Mouse (Mus musculus) gastrocnemius, adult 18-20 months (tissue): Measurements from ENCODE around the gene Lelp1. TPM values are rescaled to one million over a fixed set of nuclear protein-coding genes. Genes with fewer than 3 reads are reported as not detected.

Experiments
- DNase-seq: peaks from one replicate; pipeline ENCODE4 v3.0.0; 2021; ENCODE audit warnings: low spot score
- long read RNA-seq, 2 experiments: library from polyadenylated mRNA; stranded (forward); transcript quantifications; one replicate each; pipeline ENCODE4 v2.0.0; 2021
- total RNA-seq, 2 experiments: library from RNA; stranded (reverse); gene quantifications; 2 replicates each; pipeline ENCODE4 v1.2.3; 2021

The Lelp1 gene
- total RNA-seq: not detected
- long read RNA-seq, experiment 1: 0 reads
- long read RNA-seq, experiment 2: 0 reads

DNA sequence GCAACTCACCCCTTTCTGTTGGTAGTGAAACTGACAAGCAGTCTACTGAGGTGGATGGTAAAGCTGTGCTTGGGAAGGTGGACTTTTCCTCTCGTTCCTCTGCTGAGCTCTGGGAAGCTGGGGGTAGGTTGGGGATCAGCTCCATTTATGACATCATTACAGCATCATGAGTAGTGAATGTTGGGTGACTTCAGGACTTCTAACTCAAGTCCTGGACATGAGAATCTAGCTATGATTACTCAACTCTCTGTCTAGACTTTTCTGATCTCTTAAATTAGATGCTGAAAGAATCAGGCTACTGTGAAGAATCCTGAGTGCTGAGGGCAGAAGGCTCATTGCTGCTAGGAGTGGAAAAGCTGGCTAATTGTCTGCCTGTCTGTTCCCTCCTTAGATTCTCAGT, at the start of gene Lelp1:
Lelp1 (minus strand) TSS at position 101 of the 400 bp plus-strand sequence.
- no peak for DNase-seq

GRCm38 (mm10) chr3:92176880-92177279, 34.3 kb upstream of the Lelp1 start:
- no peak for DNase-seq

- DNase-seq: no peak
Measured at GRCm38 (mm10) chr3:92169847-92170246, 27.3 kb upstream of the Lelp1 start.

- no peak for DNase-seq
Measured at GRCm38 (mm10) chr3:92153322-92153721, 10.8 kb upstream of the Lelp1 start.

DNA sequence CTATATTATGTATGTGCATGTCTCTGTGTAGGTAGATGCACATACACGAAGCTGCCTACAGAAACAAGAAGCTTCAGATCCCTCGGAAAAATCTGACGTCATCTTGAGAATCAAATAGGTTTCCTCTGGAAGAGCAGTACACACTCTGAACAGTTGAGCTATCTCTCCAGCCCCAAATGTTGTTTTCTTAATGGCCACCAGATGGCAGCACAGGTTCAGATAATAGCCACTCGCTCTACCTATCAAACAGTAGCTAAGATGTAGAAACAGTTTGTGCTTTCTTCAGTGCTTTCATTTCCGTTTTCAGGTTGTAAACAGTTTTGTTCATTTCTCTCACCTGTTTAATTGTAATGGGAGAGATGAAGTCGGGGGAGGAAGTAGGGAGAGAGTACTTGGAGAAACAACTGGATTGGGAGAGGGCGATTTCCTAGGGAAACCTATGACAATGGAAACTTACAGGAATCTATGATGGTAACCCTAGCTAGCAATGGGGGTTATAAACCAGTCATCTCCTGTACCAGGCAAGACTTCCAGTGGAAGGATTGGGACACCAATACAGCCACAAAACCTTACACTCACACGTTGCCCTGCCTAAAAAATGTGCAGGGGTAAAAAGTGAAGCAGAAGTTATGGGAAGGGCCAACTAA, 8.2 kb upstream of the Lelp1 start:
- peak; percentile 21 for DNase-seq

- no peak for DNase-seq
Measured at GRCm38 (mm10) chr3:92147913-92148312, 5.4 kb upstream of the Lelp1 start.

DNA sequence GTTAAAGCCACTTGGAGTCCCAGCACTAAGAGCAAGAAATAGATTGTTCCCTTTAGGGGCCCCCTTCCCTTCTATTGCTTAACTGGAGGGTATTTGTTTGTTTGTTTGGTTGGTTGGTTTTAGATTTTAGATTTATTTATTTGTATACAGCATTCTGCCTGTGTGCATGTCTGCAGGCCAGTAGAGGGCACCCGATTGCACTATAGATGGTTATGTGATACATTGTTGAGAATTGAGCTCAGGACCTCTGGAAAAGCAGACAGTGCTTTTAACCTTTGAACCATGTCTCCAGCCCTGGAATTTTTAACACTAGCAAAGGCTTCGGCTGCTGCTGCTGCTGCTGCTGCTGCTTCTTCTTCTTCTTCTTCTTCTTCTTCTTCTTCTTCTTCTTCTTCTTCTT, 4.9 kb upstream of the Lelp1 start:
- no peak for DNase-seq

DNA sequence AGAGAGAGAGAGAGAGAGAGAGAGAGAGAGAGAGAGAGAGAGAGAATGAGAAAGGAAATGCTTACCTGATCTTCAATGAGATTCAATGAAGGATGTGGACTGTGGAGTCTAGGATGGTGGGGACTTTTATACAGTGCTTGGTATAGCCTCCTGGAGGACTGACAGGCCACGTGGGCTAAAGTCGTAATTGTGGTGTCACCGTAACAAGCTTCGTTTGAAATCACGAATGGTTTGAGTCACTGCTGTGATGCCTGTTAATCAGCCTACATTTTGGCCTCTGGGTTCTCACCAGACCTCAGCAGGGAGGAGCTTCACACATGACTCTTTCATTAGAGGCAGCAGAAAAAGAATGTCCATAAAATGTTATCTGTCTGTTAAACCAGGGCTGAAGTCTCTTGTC, 18.7 kb downstream of the Lelp1 start, which contains the start of gene Prr9:
Prr9 (minus strand) TSS at position 101 of the 400 bp plus-strand sequence.
- DNase-seq: no peak

- DNase-seq: no peak
Measured at GRCm38 (mm10) chr3:92120902-92121301, 21.6 kb downstream of the Lelp1 start.

GRCm38 (mm10) chr3:92117930-92118329, 24.6 kb downstream of the Lelp1 start:
- no peak for DNase-seq

DNA sequence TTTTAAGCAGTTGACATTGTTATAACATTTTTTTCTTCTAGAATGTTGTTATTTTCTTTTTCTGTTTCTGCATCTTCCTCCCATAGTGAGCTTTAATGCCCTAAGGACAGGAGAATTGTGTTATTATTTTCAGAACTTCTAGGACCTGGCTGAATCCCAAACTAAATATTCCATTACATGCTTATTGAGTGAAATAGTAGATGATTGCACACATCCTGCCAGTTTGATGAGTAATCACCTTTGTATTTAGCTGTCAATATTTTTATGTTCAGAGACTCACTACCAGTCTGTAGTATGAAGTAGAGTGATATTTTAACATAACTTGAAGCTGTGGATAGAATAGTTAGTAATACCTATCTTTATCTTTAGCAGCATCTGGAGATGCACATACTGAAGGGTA, 31.0 kb downstream of the Lelp1 start:
- DNase-seq: no peak

DNA sequence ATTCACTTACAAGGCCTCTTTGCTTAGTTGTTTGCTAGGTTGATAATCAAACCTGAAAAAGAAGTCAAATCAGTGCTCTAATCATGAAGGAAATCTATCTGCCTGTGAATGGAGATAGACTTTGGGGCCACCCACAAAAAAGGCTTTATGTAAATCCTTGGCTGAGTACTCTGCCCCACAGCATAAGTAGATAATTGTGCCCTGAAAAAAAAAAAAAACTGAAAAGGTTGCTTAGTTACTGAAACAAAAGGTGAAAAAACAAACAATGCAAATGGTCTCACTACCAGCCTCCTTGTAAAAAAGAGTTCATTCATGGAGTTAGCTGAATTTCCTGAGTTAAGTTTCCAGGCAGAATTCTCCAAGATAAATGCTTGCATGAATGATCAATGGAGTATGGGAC, 31.8 kb downstream of the Lelp1 start:
- DNase-seq: no peak

DNA sequence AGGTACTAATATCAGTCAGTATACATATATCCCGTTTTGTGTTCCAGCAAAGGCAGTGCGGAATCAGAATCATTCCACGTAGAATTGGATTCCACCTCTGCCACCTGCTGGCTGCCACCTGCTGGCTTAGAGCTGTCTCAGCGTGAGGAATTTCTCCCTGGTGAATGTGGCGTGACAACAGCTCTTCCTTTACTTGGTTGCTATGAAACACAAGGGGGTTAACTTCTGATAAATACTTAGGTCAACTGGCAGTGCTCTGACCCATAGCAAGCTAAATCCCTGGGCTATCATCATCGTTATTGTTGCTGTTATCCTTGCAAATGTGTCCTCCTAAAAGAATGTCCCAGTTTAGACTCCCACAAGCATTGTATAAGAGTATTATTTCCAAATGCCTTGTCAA, 36.0 kb downstream of the Lelp1 start:
- DNase-seq: no peak

Other genes starting within 250 kb of the Lelp1 start
- gene Pglyrp3, start 128.2 kb downstream of the Lelp1 start, total RNA-seq: not detected
- gene Lor, start 59.6 kb downstream of the Lelp1 start, total RNA-seq: not detected
- not detected for gene Prr9, start 18.8 kb downstream of the Lelp1 start, total RNA-seq
- gene Sprr2a1, start 73.1 kb upstream of the Lelp1 start, total RNA-seq: not detected
- gene Sprr2a2, start 73.2 kb upstream of the Lelp1 start, total RNA-seq: not detected
- not detected for gene Sprr2a3, start 142.7 kb upstream of the Lelp1 start, total RNA-seq
- gene Sprr2b, start 173.9 kb upstream of the Lelp1 start, total RNA-seq: not detected
- gene Sprr2d, start 196.4 kb upstream of the Lelp1 start, total RNA-seq: not detected
- not detected for gene Sprr2e, start 209.4 kb upstream of the Lelp1 start, total RNA-seq
- not detected for gene Sprr2f, start 222.4 kb upstream of the Lelp1 start, total RNA-seq
- not detected for gene Sprr2h, start 242.9 kb upstream of the Lelp1 start, total RNA-seq